ENCODE assay signal across 14 mouse cellular contexts in the genomic region with DNA sequence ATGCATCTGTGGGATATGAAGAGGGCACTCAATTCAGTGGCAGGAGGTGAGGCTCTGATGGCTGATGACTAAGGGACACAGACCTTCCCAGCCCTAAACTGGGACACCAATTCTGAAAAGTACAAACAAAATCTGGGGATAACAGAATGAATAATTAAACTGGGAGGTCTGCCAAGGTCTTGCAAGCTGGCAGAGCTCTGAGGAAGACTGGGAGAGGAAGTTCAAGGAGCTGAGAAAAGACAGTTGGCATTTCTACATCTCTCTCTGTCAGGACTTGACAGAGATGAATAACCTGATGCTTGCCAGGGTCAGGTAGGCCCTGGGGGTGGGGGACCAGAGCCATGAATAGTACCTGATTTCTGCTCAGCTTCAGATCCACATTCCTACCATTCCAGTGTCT. TPM values are rescaled to one million over a fixed set of nuclear protein-coding genes. Genes with fewer than 3 reads are reported as not detected.
DNase-seq lines count a peak whose midpoint lies in the region; ATAC-seq and TF ChIP-seq lines count a peak whose summit lies in the region.
"Had no signal": no experiment of that assay in that cellular context is flagged by ENCODE, and none has a peak within 500 bp of the region (broad histone marks: within the 10 kb centered on the region; RNA-seq: fewer than 3 reads in every experiment).

No protein-coding gene starts in this region.

- no peak for TF ChIP-seq CTCF in intestine, postnatal 0 days (IDR thresholded peaks at IDR 0.05; ENCODE audit: low read depth)

- H3K36me3 ChIP-seq in forebrain, embryonic 14.5 days (ENCODE audit: control insufficient read depth, insufficient read depth, low read length), result no peaks in the 10 kb centered on the region
- no peaks in the 10 kb centered on the region for H3K36me3 ChIP-seq in forebrain, embryonic 13.5 days (ENCODE audit: poor library complexity, severe bottlenecking)
- no peaks in the 10 kb centered on the region for H3K36me3 ChIP-seq in kidney, embryonic 15.5 days
- H3K36me3 ChIP-seq in intestine, postnatal 0 days (ENCODE audit: control insufficient read depth, insufficient read depth), result no peaks in the 10 kb centered on the region
- H3K36me3 ChIP-seq: limb, embryonic 12.5 days had no signal

- H3K9me3 ChIP-seq in forebrain, embryonic 14.5 days (replicated peaks; ENCODE audit: control insufficient read depth, low read length), result no peaks in the 10 kb centered on the region
- no peaks in the 10 kb centered on the region for H3K9me3 ChIP-seq in forebrain, embryonic 13.5 days (replicated peaks)
- H3K9me3 ChIP-seq in kidney, embryonic 15.5 days (replicated peaks), result no peaks in the 10 kb centered on the region
- H3K9me3 ChIP-seq in intestine, postnatal 0 days (ENCODE audit: control insufficient read depth), result no peaks in the 10 kb centered on the region
- H3K9me3 ChIP-seq: limb, embryonic 12.5 days had no signal

- DNase-seq in forebrain, embryonic 14.5 days (ENCODE audit: low spot score), result peak; percentile 52
- DNase-seq in kidney, adult 9 months, result peak; percentile 59
- peak; percentile 68 for DNase-seq in Muller cell, postnatal 12 days (ENCODE audit: inconsistent ontology term)
- peak; percentile 72 for DNase-seq in fat pad, adult 2 months (ENCODE audit: extremely low read depth, low read depth, low spot score)
- no peak for DNase-seq in left cerebral cortex, adult 9 months (ENCODE audit: low spot score in 2 of 2)
- DNase-seq: gastrocnemius, postnatal 25 days; right cerebral cortex, adult 18-20 months had no signal

- H3K4me1 ChIP-seq in forebrain, embryonic 14.5 days (ENCODE audit: control insufficient read depth, insufficient read depth, low read length), result peaks cover 28% of the 10 kb centered on the region
- H3K4me1 ChIP-seq in forebrain, embryonic 13.5 days, result peaks cover 43% of the 10 kb centered on the region
- H3K4me1 ChIP-seq in kidney, embryonic 15.5 days, result no peaks in the 10 kb centered on the region
- no peaks in the 10 kb centered on the region for H3K4me1 ChIP-seq in intestine, postnatal 0 days (replicated peaks; ENCODE audit: control insufficient read depth, insufficient read depth, low read length)
- H3K4me1 ChIP-seq: limb, embryonic 12.5 days had no signal

- H3K27me3 ChIP-seq in forebrain, embryonic 14.5 days (replicated peaks; ENCODE audit: control insufficient read depth, insufficient read depth, low read length), result no peaks in the 10 kb centered on the region
- H3K27me3 ChIP-seq in forebrain, embryonic 13.5 days, result no peaks in the 10 kb centered on the region
- H3K27me3 ChIP-seq in kidney, embryonic 15.5 days, result no peaks in the 10 kb centered on the region
- no peaks in the 10 kb centered on the region for H3K27me3 ChIP-seq in intestine, postnatal 0 days (replicated peaks; ENCODE audit: control insufficient read depth, insufficient read depth, low read length)
- H3K27me3 ChIP-seq: limb, embryonic 12.5 days had no signal

- ATAC-seq in forebrain, embryonic 14.5 days, result no peak
- ATAC-seq in forebrain, embryonic 13.5 days, result no peak
- ATAC-seq in kidney, embryonic 15.5 days (replicated peaks; ENCODE audit: low FRiP score), result no peak
- no peak for ATAC-seq in intestine, postnatal 0 days

- H3K4me3 ChIP-seq in forebrain, embryonic 14.5 days (ENCODE audit: low read depth, low read length), result no peak overlapping the region
- no peak overlapping the region for H3K4me3 ChIP-seq in forebrain, embryonic 13.5 days
- H3K4me3 ChIP-seq in kidney, embryonic 15.5 days (replicated peaks), result no peak overlapping the region
- H3K4me3 ChIP-seq in intestine, postnatal 0 days (ENCODE audit: low read depth, low read length), result no peak overlapping the region
- H3K4me3 ChIP-seq: limb, embryonic 12.5 days; myocyte had no signal

- 0 out of 2 replicates have a peak overlapping the region, but pooled peaks have one; percentile 27 for H3K27ac ChIP-seq in forebrain, embryonic 14.5 days (ENCODE audit: low read depth, low read length)
- H3K27ac ChIP-seq in forebrain, embryonic 13.5 days, result no peak overlapping the region
- no peak overlapping the region for H3K27ac ChIP-seq in kidney, embryonic 15.5 days
- no peak overlapping the region for H3K27ac ChIP-seq in intestine, postnatal 0 days (ENCODE audit: low read depth, low read length)
- H3K27ac ChIP-seq: kidney, postnatal 0 days; limb, embryonic 12.5 days; stomach, postnatal 0 days had no signal

- H3K4me2 ChIP-seq in forebrain, embryonic 14.5 days (ENCODE audit: low read length), result no peak overlapping the region
- H3K4me2 ChIP-seq in forebrain, embryonic 13.5 days, result no peak overlapping the region
- no peak overlapping the region for H3K4me2 ChIP-seq in kidney, embryonic 15.5 days
- H3K4me2 ChIP-seq in intestine, postnatal 0 days (replicated peaks; ENCODE audit: low read depth), result no peak overlapping the region
- H3K4me2 ChIP-seq: limb, embryonic 12.5 days had no signal

- no peak overlapping the region for H3K9ac ChIP-seq in forebrain, embryonic 14.5 days (ENCODE audit: low read length)
- no peak overlapping the region for H3K9ac ChIP-seq in forebrain, embryonic 13.5 days
- no peak overlapping the region for H3K9ac ChIP-seq in kidney, embryonic 15.5 days
- no peak overlapping the region for H3K9ac ChIP-seq in intestine, postnatal 0 days (ENCODE audit: low read depth, low read length)
- H3K9ac ChIP-seq: limb, embryonic 12.5 days had no signal

RNA-seq across cellular contexts. Expression of gene Actr3b, which starts 8.2 kb away (rescaled TPM):
- 48.6 and 53.0 TPM in 2 replicates for polyA plus RNA-seq in forebrain, embryonic 14.5 days (2014; fragmentation: Nextera tagmentation; extraction: Ambion mirVana)
- 29.7 and 29.9 TPM in 2 replicates for polyA plus RNA-seq in forebrain, embryonic 13.5 days (2015; fragmentation: Nextera tagmentation; extraction: Ambion mirVana)
- 5.2 and 5.3 TPM in 2 replicates for polyA plus RNA-seq in kidney, embryonic 15.5 days (2015; fragmentation: Nextera tagmentation; extraction: Ambion mirVana)
- polyA plus RNA-seq in intestine, postnatal 0 days (2015; fragmentation: Nextera tagmentation; extraction: Ambion mirVana), result 1.4 and 1.7 TPM in 2 replicates

RNA-seq across cellular contexts. Expression of gene Xrcc2, which starts 45.9 kb away (rescaled TPM):
- 4.2 and 4.5 TPM in 2 replicates for polyA plus RNA-seq in forebrain, embryonic 14.5 days (2014; fragmentation: Nextera tagmentation; extraction: Ambion mirVana)
- 10.8 and 11.3 TPM in 2 replicates for polyA plus RNA-seq in forebrain, embryonic 13.5 days (2015; fragmentation: Nextera tagmentation; extraction: Ambion mirVana)
- 10.5 and 10.9 TPM in 2 replicates for polyA plus RNA-seq in kidney, embryonic 15.5 days (2015; fragmentation: Nextera tagmentation; extraction: Ambion mirVana)
- 1.2 and 1.6 TPM in 2 replicates for polyA plus RNA-seq in intestine, postnatal 0 days (2015; fragmentation: Nextera tagmentation; extraction: Ambion mirVana)

Comparison
In these comparisons a context has a peak if more than half of its experiments do, and no peak if none do; other contexts are left out.
1. DNase-seq: peak in forebrain, embryonic 14.5 days (single experiment), kidney, adult 9 months (single experiment), Muller cell, postnatal 12 days (single experiment) and fat pad, adult 2 months (single experiment); none in left cerebral cortex, adult 9 months (0 of 2).